Mouse (Mus musculus): ENCODE measurements around the gene Vamp8. TPM values are rescaled to one million over a fixed set of nuclear protein-coding genes. Genes with fewer than 3 reads are reported as not detected.

Vamp8 gene
- total RNA-seq, 1 experiment from 2014 or later: 281 TPM

DNA sequence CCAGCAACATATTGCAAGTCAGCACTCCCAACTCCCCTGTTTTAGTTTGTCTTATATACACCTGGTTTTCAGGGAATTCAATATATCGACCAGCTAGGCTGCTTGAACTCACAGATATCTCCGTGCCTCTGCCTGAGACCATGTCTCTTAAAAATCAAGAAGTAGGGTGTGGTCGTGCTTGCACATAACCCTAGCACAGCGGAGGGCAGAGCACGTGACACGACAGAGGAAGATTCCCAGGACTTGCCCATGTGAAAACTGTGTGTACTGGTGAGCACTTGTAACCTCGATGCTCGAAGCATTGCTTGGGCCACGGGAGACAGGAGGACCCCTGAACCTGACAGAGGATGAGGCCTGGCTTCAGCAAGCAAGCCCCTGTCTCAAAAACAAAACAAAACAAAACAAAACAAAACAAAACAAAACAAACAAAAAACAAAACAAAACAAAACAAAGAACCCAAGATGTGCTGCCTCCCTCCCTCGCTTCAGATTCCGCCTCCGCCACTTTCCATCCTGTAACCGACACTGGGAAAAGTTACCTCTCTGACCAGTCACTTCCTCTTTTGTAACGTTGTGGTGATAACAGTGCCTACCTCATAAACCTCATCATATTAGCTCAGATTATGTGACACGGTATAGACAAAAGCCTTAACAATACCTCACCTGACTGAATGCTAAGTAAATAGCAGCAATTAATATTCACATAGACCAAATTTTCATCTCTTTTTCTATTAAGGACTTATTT lies 15.5 kb downstream of the Vamp8 start:
- ATAC-seq (replicated peaks; ENCODE audit: low read depth, poor library complexity, severe bottlenecking): peak; percentile 64

DNA sequence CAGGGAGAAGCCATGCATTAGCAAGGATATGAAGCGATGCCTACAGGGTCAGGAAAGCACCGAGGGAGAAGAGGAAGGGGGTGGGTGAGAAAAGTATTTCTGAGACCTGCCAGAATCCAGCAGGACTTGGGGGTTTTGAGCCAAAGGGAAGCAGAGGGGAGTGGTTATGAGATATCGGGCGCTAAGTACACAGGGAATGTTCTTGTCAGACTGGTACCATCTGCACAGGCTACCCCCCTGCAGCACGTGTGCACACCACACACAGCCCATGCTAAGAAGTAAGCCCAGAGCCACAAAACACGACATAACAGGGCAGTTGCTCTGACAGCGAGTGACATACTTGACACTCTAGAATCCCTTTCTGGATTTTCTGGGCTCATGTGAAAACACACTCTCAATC lies 16.3 kb downstream of the Vamp8 start:
- ATAC-seq (replicated peaks; ENCODE audit: low read depth, poor library complexity, severe bottlenecking): no peak

DNA sequence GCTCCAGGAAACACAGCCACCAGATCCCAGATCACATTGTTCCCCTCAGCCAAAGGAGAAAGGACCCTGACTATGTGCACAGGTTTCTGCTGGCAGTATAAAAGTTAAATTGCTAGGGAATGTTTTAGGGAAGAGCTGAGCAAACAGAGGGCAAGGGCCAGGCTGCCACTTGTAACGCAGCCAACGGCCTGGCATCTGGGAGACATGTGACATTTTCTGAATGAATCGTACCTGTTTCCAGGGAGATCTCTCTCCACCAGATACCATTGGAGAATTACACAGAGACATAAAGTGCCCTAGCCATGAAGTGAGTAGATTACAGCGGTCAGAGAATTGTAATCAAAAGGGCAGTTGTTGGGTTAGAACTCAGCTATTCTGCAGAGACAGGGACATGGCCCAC lies 17.3 kb downstream of the Vamp8 start:
- no peak for ATAC-seq (replicated peaks; ENCODE audit: low read depth, poor library complexity, severe bottlenecking)

GRCm38 (mm10) chr6:72371571-72371970 lies 18.9 kb downstream of the Vamp8 start:
- no peak for ATAC-seq (replicated peaks; ENCODE audit: low read depth, poor library complexity, severe bottlenecking)

GRCm38 (mm10) chr6:72371147-72371546 lies 19.4 kb downstream of the Vamp8 start:
- ATAC-seq (replicated peaks; ENCODE audit: low read depth, poor library complexity, severe bottlenecking): no peak

GRCm38 (mm10) chr6:72370091-72370490 lies 20.4 kb downstream of the Vamp8 start:
- ATAC-seq (replicated peaks; ENCODE audit: low read depth, poor library complexity, severe bottlenecking): no peak

GRCm38 (mm10) chr6:72369557-72369956 lies 20.9 kb downstream of the Vamp8 start:
- ATAC-seq (replicated peaks; ENCODE audit: low read depth, poor library complexity, severe bottlenecking): 0 out of 2 replicates have a peak, but pooled peaks have one; percentile 40

GRCm38 (mm10) chr6:72367460-72367974 lies 23.0 kb downstream of the Vamp8 start:
- no peak for ATAC-seq (replicated peaks; ENCODE audit: low read depth, poor library complexity, severe bottlenecking)

GRCm38 (mm10) chr6:72366844-72367443 lies 23.6 kb downstream of the Vamp8 start, which contains the start of gene Rnf181:
Gene Rnf181, minus strand, starts transcription at chr6:72366956.
- no peak for ATAC-seq (replicated peaks; ENCODE audit: low read depth, poor library complexity, severe bottlenecking)

- no peak for ATAC-seq (replicated peaks; ENCODE audit: low read depth, poor library complexity, severe bottlenecking)
These were observed 24.2 kb downstream of the Vamp8 start for GRCm38 (mm10) chr6:72366304-72366703.

DNA sequence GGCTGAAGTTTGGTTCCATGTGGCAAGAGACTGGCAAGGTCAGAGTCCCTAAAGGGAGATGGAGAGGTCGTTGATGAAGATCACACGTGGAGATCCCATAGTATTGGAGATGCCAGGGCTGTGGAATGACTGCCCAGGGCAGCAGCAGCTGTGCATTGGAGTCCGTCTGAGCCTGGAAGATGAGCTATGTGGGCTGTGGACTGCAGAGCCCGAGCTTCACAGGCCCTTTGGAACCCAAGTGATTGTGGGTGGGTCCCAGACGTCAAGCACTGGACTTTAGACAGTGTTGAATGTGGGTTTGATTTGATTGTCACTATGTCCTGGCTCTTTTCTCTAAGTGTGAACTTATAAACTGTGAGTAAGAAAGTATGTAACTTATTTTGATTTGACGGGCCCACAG lies 25.5 kb downstream of the Vamp8 start:
- no peak for ATAC-seq (replicated peaks; ENCODE audit: low read depth, poor library complexity, severe bottlenecking)

DNA sequence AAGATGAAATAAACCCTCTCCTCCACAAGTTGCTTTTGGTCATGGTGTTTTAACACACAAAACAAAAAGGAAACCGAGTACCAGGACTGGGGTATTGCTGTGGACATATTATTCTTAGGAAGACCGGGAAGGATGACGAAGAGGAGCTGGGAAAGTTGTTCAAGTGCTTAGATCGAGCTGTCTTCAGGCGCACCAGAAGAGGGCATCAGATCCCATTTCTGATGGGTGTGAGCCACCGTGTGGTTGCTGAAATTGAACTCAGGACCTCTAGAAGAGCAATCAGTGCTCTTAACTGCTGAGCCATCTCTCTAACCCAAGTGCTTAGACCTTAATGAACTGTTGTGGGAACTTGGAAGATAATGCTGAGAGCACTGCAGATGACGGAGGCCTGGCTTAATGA lies 26.5 kb downstream of the Vamp8 start:
- ATAC-seq (replicated peaks; ENCODE audit: low read depth, poor library complexity, severe bottlenecking): no peak

GRCm38 (mm10) chr6:72362132-72363028 lies 28.1 kb downstream of the Vamp8 start:
- peak; percentile 95 for ATAC-seq (replicated peaks; ENCODE audit: low read depth, poor library complexity, severe bottlenecking)

- no peak for ATAC-seq (replicated peaks; ENCODE audit: low read depth, poor library complexity, severe bottlenecking)
These were observed 29.4 kb downstream of the Vamp8 start for GRCm38 (mm10) chr6:72361121-72361551.

GRCm38 (mm10) chr6:72360599-72360935 lies 29.9 kb downstream of the Vamp8 start:
- ATAC-seq (replicated peaks; ENCODE audit: low read depth, poor library complexity, severe bottlenecking): no peak

- no peak for ATAC-seq (replicated peaks; ENCODE audit: low read depth, poor library complexity, severe bottlenecking)
These were observed 30.5 kb downstream of the Vamp8 start for GRCm38 (mm10) chr6:72359891-72360598.

GRCm38 (mm10) chr6:72359343-72359742 lies 31.2 kb downstream of the Vamp8 start:
- no peak for ATAC-seq (replicated peaks; ENCODE audit: low read depth, poor library complexity, severe bottlenecking)

GRCm38 (mm10) chr6:72358086-72358764 lies 32.3 kb downstream of the Vamp8 start:
- no peak for ATAC-seq (replicated peaks; ENCODE audit: low read depth, poor library complexity, severe bottlenecking)

All from common myeloid progenitor, adult 5-6 weeks (primary cell).